Mouse (Mus musculus) adrenal gland, postnatal 4 days (tissue): ENCODE measurements around the gene Mkln1. TPM values are rescaled to one million over a fixed set of nuclear protein-coding genes. Genes with fewer than 3 reads are reported as not detected.
A peak's percentile ranks its signal among the peaks of the same experiment; 100 is the strongest.

Experiments
- DNase-seq, 2 experiments: peaks; one replicate each; pipeline ENCODE4 v3.0.0; 2021 to 2022; ENCODE audit warnings: low spot score in 2 of 2, mixed read lengths in 2 of 2
- total RNA-seq, 2 experiments: library from RNA; stranded (reverse); gene quantifications; 2 replicates each; pipeline ENCODE4 v1.2.3; 2021

Gene Mkln1
- total RNA-seq, 2 experiments from 2014 or later, result 170 TPM

DNA sequence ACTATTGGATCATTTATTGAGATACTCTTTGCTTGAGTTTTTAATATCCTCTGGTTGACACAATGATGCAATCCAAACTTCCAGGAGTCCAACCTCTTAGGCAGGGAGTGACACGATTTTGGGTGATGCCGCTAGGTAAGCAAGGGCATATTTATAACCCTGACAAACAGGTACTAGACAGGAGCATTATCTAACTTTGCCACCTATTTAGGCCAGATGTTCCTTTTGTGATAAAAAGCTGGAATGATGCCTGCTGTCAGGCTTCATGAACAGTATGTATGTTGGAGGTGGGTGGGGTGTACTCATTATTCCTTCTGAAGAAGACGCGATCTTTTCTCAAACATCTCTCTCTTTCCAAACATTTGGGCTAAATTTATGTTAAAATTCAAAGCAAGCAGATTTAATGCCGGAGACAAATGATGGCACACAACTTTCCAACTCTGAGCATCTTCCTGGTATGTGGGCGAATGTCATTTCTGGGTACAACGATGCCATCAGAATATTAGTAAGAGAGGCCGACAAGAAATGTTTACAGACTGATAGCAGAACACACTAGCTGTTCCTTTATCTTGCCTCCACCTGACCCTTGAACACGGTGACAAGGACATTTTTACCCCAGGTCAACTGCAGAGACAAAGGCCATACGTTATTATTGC is 632 bp upstream of the Mkln1 start:
- no peak for DNase-seq

DNA sequence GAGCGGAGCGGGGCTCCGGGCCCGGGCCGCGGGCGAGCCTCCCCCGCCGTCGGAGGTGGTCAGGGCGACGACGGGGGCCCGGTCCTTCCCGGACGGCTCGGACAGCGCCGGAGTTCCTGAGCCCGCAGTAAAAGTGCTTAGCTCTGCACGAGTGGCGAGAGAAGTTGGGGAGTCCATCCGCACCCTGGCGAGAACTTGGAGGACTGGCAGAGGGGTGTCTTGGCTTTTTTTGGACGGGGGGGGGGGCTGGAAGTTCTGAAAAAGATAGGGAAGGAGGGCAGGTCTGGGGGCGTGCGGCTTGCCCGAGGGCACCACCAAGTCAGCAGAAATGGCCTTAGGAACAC is 643 bp downstream of the Mkln1 start:
- no peak for DNase-seq

DNA sequence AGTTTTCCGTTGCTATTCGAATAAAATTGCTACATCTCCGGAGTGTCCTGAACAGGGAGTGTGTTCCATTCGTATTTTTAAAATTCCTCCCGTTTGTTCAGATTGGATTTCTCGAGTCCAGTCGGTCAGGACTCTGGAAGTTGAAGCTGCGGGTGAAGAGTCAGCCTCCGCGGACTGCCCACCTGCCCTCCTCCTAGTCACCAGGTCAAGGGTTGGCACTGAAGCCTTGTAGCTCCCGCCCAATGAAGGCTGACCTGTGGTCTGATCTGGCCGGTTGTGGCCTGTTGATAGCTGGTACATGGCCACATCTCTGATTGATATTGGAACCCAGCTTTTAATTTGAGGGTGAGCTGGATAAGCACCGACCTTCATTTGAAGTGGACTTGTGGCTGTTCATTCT is 1.0 kb downstream of the Mkln1 start:
- DNase-seq, result no peak

DNA sequence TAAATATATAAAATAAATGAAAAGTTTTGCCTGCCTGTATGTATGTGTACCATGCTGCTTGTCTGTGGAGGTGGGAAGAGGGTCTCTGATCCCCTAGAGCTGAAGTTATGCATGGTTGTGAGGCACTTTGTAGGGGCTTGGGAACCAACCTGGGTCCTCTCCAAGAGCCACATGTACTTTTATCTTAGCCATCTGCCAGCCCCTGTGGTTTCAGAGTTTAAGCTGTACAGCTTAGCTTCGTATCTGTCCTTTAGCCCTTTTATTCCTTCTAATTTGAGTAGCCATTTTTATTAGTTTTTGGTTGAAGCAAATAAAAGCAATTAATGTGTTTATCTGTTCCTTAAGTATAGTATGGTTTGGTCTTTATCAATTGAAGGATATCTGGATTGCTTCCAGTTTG is 12.5 kb downstream of the Mkln1 start:
- no peak for DNase-seq

DNA sequence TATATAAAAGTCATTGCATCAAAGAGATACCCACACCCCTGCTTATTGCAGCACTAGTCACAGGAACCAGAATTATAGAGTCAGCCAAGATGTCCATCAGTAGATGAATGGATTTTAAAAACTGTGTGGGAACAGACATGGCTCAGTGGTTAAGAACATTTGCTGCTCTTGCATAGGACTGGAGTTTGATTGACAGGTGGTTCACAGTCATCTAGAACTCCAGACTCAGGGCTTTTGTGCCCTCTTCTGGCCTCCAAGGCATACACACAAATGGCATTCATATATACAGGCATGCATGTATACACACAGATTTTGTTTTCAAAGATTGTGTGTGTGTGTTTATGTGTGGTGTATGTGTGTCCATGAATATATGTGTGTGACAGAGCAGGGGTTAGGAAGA is 14.0 kb downstream of the Mkln1 start:
- DNase-seq, result no peak

DNA sequence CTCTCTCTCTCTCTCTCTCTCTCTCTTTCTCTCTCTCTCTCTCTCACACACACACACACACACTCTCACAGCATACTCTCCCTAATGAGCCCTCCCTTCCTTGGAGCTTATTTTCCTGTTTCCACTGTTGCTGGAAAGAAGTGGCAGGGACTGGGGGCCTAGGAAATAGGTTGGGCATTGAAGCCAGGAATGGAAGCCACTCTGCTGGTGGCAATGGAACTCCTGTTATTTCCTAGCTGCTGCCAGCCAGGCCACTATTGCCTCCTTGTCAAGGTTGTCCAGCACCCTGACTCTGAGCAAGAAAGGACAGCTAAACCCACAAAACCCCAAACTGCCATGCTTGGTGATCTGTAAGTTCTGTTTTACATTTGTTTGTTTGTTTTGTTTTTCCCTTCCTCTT is 15.0 kb downstream of the Mkln1 start:
- DNase-seq, result no peak

DNA sequence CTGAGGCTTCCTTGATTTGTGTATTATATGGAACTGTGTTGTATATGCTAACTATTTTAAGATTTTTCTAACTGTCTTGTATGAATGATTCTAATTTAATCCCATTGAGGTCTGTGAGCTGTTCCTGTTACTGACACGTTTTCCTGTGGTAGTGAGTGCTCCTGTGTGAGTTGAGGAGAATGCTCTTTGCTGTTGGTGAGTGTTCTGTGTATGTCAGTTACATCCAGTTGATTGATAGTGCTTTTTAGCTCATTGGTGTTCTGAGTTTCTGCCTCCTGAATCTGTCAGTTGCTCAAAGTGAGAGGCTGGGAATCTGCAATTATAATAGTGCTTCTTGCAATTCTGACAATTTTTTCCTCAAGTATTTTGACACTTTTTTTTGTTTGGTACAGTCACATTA is 15.8 kb downstream of the Mkln1 start:
- no peak for DNase-seq

DNA sequence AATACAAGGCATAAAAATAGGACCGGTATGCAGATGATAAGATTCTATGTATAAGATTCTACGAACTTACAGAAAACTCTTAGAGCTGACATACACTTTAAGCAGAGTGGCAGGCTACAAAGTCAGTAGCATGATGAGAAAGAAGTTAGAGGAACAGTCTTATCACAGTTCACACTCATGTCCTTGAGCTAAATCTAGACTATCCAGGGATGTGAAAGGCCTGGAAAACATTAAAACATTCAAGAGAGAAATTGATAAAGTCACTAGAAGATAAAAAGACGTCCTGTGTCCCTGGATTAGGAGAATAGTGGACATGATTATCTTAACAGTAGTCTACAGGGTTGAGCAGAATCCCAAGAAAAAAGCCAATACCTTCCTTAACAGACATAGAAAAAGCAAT is 26.9 kb downstream of the Mkln1 start:
- no peak for DNase-seq

DNA sequence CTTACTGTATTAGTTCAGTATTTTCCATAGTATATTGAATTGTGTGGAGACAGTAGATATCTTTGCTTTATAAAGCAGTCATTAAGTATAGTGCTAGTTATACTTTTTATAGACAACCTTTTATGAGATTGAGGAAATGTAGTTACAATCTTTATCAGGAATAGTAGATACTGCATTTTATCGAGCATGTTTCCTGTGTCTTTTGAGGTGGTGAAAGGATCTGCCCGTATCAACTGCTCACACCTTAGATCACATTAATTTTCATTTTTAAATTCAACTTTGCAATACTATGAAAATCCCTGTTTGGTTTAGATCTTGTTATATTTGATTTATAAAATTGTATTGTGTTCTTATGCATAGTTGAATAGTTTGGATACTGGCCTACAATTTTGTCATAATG is 38.7 kb downstream of the Mkln1 start:
- no peak for DNase-seq

DNA sequence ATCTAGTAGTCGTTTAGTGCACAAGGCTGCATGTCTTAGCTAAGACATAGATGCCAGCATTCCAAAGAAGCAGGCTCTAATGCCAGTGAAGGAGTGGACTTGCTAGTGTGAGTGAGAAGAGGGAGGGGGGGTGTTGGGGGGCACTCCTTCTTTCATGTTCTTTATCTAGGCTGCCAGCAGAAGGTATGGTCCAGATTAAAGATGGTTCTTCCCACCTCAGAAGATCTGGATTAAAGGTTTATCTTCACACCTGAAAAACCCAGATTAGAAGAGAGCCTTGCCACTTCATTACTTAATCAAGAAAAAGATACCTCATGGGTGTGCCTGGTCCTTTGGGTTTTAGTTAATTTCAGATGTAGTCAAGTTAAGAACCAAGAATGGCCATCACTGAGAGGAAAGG is 46.7 kb downstream of the Mkln1 start:
- no peak for DNase-seq

DNA sequence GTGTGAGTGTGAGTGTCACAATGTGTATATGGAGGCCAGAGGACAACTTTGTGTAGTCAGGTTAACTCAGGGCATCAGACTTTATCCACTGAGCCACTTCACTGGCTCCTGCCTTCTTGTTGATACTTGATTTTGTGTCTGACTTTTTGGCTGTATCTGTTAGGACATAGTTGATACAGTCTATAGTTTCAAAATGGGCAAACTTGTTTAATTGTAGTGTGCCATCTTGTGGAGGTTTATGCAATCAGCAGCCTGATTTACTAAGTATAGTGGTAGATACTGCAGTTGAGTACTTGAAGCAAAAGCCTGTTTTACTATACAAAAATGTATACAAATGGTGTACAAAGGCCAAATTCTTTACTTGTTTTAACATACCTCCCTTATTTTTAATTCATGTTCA is 55.2 kb downstream of the Mkln1 start:
- no peak for DNase-seq

DNA sequence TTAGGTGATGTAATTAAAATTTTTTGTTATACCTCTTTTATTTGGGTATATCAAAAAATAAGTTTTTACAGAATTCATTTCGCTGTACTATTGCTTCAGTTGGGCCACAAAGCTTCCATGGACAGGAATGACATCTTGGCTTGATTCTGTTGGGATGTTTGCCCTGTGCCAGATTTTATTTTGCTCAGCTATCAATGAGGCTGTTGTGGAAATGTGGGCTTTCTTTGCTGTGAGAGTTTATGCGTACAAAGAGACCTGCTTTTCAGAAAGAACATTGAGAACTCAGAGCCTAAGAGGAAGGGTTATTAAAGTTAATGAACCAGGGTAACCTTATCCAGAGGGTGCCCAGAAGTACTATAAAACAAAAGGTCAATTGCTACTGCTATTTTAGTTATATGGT is 56.8 kb downstream of the Mkln1 start:
- no peak for DNase-seq

DNA sequence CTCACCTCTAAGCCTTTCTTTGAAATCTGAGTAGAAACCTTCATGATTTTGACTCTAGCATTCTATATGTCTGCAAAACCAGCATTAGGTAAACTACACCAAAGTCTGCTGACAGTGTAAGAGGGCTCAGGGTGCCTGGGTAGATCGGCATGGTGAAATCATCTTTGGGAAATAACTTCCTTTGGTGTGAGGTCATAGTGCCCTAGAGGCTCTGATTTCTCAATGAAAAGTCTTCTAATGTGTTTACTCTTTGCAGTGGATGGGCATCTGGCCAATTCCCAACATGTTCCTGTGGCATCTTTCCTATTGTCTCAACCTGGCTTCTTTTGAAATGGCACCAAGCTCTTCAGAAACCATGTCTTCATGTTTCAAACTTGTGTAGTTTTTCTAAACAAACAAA is 58.5 kb downstream of the Mkln1 start:
- peak in 1 of 2 experiments; percentile 13 for DNase-seq

DNA sequence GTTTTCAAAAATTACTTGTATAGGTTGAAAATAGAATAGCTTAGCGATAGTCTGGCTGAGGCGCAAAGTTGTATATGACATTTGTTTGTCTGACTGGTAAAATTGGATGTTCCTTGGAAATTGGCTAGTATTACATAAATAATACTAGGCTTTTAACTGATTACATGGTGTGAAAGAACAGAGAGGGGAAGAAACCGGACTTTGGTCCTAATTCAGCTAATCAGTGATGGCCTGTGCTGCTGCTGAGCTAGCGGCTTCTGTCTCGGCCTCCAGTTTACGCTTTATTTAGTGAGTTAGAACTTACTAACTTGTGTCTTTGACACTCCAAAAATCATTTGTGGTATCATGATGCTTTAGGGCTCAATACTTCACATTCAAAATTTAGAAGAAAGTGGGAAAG is 70.9 kb downstream of the Mkln1 start:
- DNase-seq, result no peak

DNA sequence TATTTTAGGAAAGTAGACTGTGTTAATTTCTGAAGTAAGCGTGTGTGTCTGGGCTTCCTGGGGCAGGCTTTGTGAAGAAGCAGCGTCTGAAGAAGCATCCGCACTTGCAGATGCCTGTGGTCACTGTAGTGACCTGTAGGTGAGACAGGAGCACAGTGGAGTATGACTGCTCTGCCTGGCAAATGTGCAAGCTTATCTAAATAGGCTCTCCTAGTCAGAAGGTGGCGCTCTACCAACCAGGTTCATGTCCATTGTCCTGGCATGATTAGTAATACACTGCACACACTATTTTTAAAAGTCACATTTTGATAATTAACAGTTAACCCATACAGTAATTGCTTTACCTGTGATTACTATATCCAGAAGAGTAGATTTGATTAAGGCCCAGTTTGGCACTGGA is 79.7 kb downstream of the Mkln1 start:
- no peak for DNase-seq

DNA sequence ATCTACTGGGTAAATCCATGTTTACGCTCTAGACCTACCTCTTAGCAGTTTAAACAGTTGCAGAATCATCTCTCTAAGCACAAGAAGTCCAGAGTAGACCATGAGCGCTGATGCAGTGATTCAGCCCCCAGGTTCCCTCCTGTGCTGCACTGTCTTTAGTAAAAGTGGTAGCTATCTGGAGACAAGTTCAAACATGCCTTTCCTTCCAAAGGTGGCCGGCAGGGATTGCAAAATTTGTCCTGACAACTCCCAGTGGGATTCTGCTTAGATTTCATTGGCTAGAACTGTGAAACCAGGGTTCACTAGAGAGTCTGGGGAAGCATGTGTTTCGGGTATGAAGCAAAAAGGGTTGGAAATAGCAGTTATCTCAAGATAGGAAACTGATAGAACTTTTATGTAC is 81.5 kb downstream of the Mkln1 start:
- DNase-seq, result no peak

DNA sequence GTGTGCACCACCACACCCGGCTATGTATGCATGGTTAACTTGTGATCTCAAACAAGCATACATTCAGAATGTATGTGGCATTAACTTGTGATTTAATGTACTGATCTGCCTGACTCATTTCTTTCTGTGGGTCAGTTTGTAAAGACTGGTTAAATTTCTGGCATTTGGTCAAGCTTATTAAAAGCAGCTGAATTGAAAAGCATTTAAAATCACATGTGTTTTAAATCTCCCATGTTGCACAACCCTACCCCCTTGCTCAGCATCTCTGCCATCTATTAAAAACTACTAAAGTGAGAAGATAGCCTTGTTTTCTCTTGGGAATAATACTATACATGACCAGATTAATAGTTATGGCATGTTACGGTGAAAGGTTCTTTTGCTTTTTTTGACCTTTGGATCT is 88.1 kb downstream of the Mkln1 start:
- DNase-seq, result no peak

DNA sequence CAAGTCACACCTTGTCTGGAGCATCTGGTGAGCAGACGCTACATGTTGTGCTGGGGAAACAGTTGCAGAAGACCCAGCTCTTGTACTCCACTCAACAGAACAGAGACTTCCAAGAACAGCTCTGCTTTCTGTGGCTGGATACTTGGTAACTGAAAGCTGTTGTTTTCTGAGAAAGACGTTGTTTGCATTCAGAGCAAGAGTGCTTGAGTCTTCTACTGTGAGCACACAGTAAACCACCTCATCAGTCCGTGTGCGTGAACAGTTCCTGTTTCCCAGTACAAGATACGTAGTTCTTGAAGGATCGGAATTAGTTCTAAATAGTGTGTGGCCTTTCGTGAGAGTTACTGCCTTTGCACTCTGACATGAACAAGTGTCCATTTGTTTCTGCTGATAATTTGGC is 91.4 kb downstream of the Mkln1 start:
- DNase-seq, result no peak

DNA sequence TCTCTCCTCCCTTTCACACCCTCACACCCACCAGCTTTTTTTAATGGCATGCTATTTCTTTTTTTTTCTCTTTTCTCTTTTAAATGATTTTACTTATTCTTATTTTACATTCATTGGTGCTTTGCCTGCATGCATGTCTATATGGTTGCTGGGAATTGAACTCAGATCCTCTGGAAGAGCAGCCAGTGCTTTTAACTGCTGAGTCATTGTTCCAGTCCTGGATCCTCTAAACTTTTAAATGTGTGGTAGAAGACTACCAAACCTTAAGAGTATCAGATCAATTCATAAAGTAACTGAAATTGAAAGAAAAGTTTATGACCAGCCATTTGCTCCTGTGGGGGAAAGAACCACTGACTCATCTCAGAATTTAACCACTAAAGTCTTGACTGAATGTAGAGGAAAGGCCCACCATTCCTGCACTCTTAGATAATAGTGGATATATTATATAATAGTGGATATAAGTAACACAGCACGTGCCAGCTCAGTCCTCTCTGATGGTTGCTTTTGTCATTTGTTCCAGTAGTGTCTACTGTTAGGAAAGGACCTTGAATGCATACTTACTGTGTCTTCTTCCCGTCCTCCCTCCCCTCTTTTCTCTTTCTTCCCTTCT is 96.7 kb downstream of the Mkln1 start:
- DNase-seq, result no peak

DNA sequence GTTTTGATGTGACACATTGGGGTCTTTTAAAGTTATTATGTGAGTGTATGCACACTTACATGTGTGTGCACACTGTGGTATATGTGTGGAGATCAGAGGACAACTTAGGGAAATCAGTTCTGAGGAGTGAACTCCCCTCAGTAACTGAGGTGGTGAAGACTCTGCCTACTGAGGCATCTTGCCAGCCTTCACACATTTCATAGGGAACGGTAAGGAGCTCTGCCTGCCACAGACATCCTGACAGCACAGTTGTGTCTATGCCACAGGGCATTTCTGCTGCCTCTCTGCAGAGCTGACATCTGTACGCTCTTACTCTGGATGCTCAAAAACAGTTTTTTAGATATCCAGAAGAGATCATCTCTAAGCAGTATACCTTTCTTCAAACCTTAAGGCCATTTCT is 97.7 kb downstream of the Mkln1 start:
- DNase-seq, result no peak

DNA sequence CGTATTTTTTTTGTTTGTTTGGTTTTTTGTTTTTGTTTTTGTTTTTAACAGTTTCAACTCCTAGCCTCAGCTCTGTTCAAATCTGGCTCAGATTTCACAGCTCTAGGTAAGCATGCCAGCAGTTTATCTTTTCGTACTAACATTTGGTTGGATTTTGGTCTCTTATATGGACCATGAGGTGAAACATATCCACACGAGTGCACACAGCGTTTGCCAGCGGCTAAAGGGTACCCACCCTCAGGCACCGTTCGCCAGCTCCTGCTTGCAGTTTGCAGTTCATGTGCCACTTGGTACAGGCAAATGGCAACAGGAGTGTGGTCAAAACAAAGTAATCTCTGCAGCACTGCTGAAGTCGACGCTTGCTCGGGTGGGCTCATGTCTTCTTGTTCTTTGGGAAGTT is 101.3 kb downstream of the Mkln1 start:
- DNase-seq, result no peak

DNA sequence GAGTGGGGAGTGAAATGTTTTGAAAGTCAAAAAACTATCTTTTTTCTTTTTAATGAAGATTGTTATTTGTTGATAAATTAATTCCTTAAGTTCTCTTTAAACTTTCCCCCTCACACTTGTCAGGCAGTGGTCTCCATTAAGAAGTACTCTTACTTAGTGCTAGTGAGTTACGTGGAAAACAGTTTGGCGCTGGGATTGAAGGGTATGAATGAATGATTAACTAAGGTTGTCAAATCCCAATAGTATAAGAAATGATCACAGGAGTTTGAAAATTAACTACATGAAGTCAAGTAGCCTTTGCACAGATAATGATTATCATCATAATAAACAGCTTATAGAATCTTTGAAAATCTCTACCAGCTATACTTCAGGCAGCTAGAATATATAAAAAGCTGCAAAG is 101.7 kb downstream of the Mkln1 start:
- DNase-seq, result no peak

DNA sequence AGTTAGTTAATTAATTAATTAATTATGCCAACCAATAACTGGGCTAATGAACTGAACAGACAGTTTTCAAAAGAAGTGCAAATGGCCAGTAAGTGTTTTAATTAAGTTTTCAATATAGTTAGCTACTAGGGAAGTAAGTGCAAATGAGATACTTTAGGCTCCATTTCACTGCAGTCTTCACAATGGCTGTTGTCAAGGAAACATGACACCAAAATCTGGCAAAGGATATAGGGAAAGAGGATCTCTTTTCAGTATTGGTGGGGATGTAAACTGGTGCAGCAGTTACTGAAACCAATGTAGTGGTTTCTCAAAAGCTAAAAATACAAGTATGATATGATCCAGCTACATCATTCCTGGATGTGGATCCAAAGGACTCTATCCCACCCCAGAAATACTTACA is 102.2 kb downstream of the Mkln1 start:
- DNase-seq, result no peak

DNA sequence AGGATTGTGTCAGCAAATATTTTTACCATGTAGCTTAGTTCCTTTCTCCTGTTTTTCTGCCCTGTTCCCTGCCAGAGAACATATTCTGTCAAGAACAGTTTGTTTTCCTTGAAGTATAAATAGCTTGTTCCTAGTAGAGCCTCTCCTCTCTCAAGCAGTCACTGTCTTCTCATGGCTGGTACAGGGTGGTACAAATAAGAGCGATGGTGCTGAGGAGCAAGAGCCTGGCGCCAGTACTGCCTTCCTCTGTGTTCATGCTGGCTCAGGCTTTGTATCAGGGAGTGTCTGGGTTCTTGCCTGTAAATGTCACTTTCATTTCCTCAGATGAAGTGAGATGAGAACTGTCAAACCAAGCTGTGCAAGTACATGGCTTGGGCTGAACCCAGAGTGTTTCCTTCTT is 104.1 kb downstream of the Mkln1 start:
- DNase-seq, result no peak
